Mouse (Mus musculus): ENCODE data around the gene Gjd2. TPM values are rescaled to one million over a fixed set of nuclear protein-coding genes. Genes with fewer than 3 reads are reported as not detected.

Gene Gjd2
- polyA plus RNA-seq, 1 experiment: 0.04 TPM

GRCm38 (mm10) chr2:114050150-114050549 lies 36.7 kb upstream of the Gjd2 start:
- DNase-seq: no peak
- 88% methylated on average over 7 of the region's 7 CpGs for WGBS
- Histone ChIP-seq H3K4me1 (ENCODE audit: control insufficient read depth, insufficient read depth, low read length) (no peaks in the 10 kb centered on the region), H3K4me3 (replicated peaks; ENCODE audit: extremely low read depth, low read depth, low read length) (no peak overlapping the region)
- TF ChIP-seq POLR2A (IDR thresholded peaks at IDR 0.05; ENCODE audit: borderline replicate concordance, extremely low read depth, low read depth, low read length): no peak
- no peak for TF ChIP-seq CTCF (IDR thresholded peaks at IDR 0.05; ENCODE audit: insufficient read depth, low read length)

DNA sequence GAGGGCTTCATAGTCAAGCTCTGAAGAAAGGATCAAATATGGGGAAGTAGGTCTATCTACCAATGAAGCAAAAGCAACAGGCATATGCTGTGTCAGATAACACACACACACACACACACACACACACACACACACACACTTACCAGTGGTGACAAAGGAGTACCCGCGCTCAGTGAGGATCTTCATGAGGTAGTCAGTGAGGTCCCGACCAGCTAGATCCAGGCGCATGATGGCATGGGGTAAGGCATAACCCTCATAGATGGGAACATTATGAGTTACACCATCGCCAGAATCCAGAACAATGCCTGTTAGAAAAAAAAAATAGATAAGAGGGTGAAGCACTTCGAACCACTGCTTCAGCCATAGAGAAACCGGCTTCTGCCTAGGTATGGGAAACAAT lies 36.0 kb upstream of the Gjd2 start:
- no peak for DNase-seq
- 89% methylated on average over 7 of the region's 7 CpGs for WGBS
- H3K4me1 ChIP-seq (ENCODE audit: control insufficient read depth, insufficient read depth, low read length): no peaks in the 10 kb centered on the region
- TF ChIP-seq POLR2A (IDR thresholded peaks at IDR 0.05; ENCODE audit: borderline replicate concordance, extremely low read depth, low read depth, low read length): no peak
- TF ChIP-seq CTCF (IDR thresholded peaks at IDR 0.05; ENCODE audit: insufficient read depth, low read length): no peak
- H3K4me3 ChIP-seq (replicated peaks; ENCODE audit: extremely low read depth, low read depth, low read length): no peak overlapping the region

GRCm38 (mm10) chr2:114047960-114048611 lies 34.7 kb upstream of the Gjd2 start:
- H3K4me1 ChIP-seq (ENCODE audit: control insufficient read depth, insufficient read depth, low read length): no peaks in the 10 kb centered on the region
- WGBS: 78% methylated on average over 5 of the region's 5 CpGs
- no peak overlapping the region for H3K4me3 ChIP-seq (replicated peaks; ENCODE audit: extremely low read depth, low read depth, low read length)
- DNase-seq: no peak
- TF ChIP-seq POLR2A (IDR thresholded peaks at IDR 0.05; ENCODE audit: borderline replicate concordance, extremely low read depth, low read depth, low read length) (no peak), CTCF (IDR thresholded peaks at IDR 0.05; ENCODE audit: insufficient read depth, low read length) (no peak)

- 90% methylated on average over 5 of the region's 5 CpGs for WGBS
- DNase-seq: no peak
Measured at GRCm38 (mm10) chr2:114046151-114046664, 32.8 kb upstream of the Gjd2 start.

DNA sequence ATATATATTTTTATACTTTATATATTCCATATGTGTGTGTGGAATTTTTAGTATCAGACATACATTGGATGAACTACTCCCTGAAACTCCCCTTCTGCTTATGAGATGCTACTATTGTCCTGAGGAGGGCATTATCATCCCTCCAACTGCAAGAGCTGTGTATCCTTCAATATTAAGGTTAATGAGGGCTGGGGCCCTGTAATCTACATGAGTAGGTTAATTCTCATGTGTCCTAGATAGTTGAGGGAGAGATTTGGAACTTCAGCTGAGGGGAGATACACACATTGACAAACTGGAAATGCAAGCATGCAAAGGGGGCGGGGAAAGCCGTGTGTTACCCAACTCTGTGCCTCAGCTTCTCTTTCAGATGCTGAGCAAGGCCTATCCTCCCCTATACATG lies 24.5 kb upstream of the Gjd2 start:
- Histone ChIP-seq H3K4me3 (replicated peaks; ENCODE audit: extremely low read depth, low read depth, low read length) (no peak overlapping the region), H3K4me1 (ENCODE audit: control insufficient read depth, insufficient read depth, low read length) (no peaks in the 10 kb centered on the region)
- no peak for DNase-seq
- TF ChIP-seq CTCF (IDR thresholded peaks at IDR 0.05; ENCODE audit: insufficient read depth, low read length) (no peak), POLR2A (IDR thresholded peaks at IDR 0.05; ENCODE audit: borderline replicate concordance, extremely low read depth, low read depth, low read length) (no peak)
- 69% methylated on average over 2 of the region's 2 CpGs for WGBS

More at GRCm38 (mm10) chr2:114046151-114046664, 32.8 kb upstream of the Gjd2 start:
- Histone ChIP-seq H3K4me3 (replicated peaks; ENCODE audit: extremely low read depth, low read depth, low read length) (no peak overlapping the region), H3K4me1 (ENCODE audit: control insufficient read depth, insufficient read depth, low read length) (no peaks in the 10 kb centered on the region)
- no peak for TF ChIP-seq CTCF (IDR thresholded peaks at IDR 0.05; ENCODE audit: insufficient read depth, low read length)

DNA sequence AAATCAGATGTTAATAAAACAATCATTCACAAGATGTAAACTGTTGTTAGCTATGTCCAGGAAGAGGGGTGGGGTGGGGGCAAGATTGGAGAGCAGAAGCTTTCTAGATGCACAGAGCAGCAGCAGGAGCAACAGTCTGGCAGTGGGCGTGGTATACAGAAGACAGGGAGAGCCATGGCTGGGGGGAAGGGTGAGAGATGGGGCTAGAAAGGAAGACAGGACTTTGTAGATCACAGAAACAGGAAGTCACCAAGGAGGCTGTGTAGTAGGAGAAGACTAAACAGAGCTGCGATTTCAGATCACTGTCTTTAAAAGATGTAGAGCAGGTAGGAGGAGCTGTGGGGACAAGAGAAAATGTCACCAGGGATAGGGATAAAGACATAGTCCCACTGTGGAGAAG lies 18.8 kb upstream of the Gjd2 start:
- Histone ChIP-seq H3K4me3 (replicated peaks; ENCODE audit: extremely low read depth, low read depth, low read length) (no peak overlapping the region), H3K4me1 (ENCODE audit: control insufficient read depth, insufficient read depth, low read length) (no peaks in the 10 kb centered on the region)
- 24% methylated on average over 2 of the region's 2 CpGs for WGBS
- TF ChIP-seq POLR2A (IDR thresholded peaks at IDR 0.05; ENCODE audit: borderline replicate concordance, extremely low read depth, low read depth, low read length): no peak
- no peak for TF ChIP-seq CTCF (IDR thresholded peaks at IDR 0.05; ENCODE audit: insufficient read depth, low read length)
- no peak for DNase-seq

DNA sequence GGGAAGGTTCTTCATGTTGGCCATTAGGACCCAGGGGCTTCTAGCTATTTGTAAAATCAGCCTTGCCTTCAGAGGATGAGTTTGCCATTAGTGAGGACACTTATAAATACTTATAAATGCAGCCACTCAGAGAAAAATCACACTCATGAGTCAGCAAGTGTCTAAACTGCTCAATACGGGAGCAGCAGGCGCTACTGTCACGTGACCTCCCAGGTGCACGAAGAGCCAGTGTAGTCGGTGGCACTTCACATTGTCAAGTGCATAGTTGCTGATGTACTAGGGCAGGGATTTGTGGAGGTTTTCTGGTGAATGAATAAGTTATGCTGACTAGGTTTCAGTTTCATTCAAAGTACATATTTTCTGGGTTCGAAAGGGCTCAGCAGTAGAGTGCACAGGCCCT lies 10.0 kb upstream of the Gjd2 start:
- DNase-seq: no peak
- 68% methylated on average over 6 of the region's 6 CpGs for WGBS
- no peak overlapping the region for H3K4me3 ChIP-seq (replicated peaks; ENCODE audit: extremely low read depth, low read depth, low read length)
- no peaks in the 10 kb centered on the region for H3K4me1 ChIP-seq (ENCODE audit: control insufficient read depth, insufficient read depth, low read length)
- no peak for TF ChIP-seq POLR2A (IDR thresholded peaks at IDR 0.05; ENCODE audit: borderline replicate concordance, extremely low read depth, low read depth, low read length)
- no peak for TF ChIP-seq CTCF (IDR thresholded peaks at IDR 0.05; ENCODE audit: insufficient read depth, low read length)

DNA sequence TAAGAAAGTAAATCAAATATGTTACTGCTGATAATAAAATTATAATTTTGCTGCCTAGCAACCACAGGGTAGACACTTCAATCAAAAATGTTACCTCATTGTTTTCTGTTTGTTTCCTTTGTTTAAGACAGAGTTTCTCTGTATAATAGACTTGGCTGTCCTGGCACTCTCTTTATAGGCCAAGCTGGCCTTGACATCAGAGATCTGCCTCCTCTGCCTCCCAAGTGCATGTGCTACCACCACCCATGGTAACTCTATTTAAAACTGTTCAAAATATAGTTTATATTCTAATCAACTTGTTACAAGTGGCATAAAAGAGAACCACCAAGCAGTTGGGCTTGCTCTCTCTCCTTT lies 6.8 kb upstream of the Gjd2 start:
- TF ChIP-seq CTCF (IDR thresholded peaks at IDR 0.05; ENCODE audit: insufficient read depth, low read length) (no peak), POLR2A (IDR thresholded peaks at IDR 0.05; ENCODE audit: borderline replicate concordance, extremely low read depth, low read depth, low read length) (no peak)
- no peak for DNase-seq
- H3K4me1 ChIP-seq (ENCODE audit: control insufficient read depth, insufficient read depth, low read length): no peaks in the 10 kb centered on the region
- no peak overlapping the region for H3K4me3 ChIP-seq (replicated peaks; ENCODE audit: extremely low read depth, low read depth, low read length)

DNA sequence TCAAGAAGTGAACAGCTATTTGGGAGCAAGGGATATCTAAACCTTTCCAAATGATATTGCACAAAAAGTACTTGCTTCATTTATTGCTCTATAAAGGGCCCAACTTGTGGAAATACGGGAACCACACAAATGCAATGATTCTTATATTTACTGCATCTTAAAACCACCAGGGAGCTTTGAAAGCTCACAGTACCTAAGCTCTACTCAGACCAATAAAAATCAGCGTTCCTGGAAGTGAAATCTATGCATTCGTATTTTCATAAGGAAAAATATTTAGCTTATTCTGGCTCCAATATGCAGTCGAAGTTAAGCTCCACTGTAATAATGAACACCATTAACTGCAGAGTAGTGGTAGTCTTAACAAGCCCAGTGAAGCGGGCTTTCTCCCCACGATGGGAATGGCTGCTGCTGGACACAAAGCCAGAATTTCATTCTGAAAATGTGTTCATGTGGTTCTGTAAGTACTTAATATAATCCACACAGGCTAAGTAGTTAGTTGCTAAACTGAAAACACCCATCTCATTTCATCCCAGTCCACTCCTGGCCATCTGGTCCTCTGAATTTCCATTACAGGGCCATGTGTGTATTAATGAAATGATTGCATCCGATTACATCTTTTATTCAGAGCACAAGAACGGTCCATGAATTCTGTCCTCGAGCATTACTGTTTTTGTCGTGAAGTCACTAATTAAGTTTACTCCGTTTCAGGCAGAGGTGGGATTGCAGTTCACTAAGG lies 6.2 kb upstream of the Gjd2 start:
- no peak for TF ChIP-seq CTCF (IDR thresholded peaks at IDR 0.05; ENCODE audit: insufficient read depth, low read length)
- TF ChIP-seq POLR2A (IDR thresholded peaks at IDR 0.05; ENCODE audit: borderline replicate concordance, extremely low read depth, low read depth, low read length): no peak
- no peaks in the 10 kb centered on the region for H3K4me1 ChIP-seq (ENCODE audit: control insufficient read depth, insufficient read depth, low read length)
- no peak overlapping the region for H3K4me3 ChIP-seq (replicated peaks; ENCODE audit: extremely low read depth, low read depth, low read length)
- WGBS: 85% methylated on average over 11 of the region's 11 CpGs
- DNase-seq: no peak

- no peak overlapping the region for H3K4me3 ChIP-seq (replicated peaks; ENCODE audit: extremely low read depth, low read depth, low read length)
- no peaks in the 10 kb centered on the region for H3K4me1 ChIP-seq (ENCODE audit: control insufficient read depth, insufficient read depth, low read length)
- DNase-seq: no peak
- WGBS: 18% methylated on average over 10 of the region's 10 CpGs
- TF ChIP-seq POLR2A (IDR thresholded peaks at IDR 0.05; ENCODE audit: borderline replicate concordance, extremely low read depth, low read depth, low read length) (no peak), CTCF (IDR thresholded peaks at IDR 0.05; ENCODE audit: insufficient read depth, low read length) (no peak)
Measured at GRCm38 (mm10) chr2:114018136-114018535, 4.7 kb upstream of the Gjd2 start.

Data from lung, adult 2 months (tissue).